Mouse (Mus musculus): Measurements from ENCODE around the gene Rab11fip4. TPM values are rescaled to one million over a fixed set of nuclear protein-coding genes. Genes with fewer than 3 reads are reported as not detected.

The Rab11fip4 gene
- polyA plus RNA-seq (2011; ENCODE audit: insufficient read length, low read depth, missing spikeins) = 0.25 and 0.50 TPM in 2 replicates

DNA sequence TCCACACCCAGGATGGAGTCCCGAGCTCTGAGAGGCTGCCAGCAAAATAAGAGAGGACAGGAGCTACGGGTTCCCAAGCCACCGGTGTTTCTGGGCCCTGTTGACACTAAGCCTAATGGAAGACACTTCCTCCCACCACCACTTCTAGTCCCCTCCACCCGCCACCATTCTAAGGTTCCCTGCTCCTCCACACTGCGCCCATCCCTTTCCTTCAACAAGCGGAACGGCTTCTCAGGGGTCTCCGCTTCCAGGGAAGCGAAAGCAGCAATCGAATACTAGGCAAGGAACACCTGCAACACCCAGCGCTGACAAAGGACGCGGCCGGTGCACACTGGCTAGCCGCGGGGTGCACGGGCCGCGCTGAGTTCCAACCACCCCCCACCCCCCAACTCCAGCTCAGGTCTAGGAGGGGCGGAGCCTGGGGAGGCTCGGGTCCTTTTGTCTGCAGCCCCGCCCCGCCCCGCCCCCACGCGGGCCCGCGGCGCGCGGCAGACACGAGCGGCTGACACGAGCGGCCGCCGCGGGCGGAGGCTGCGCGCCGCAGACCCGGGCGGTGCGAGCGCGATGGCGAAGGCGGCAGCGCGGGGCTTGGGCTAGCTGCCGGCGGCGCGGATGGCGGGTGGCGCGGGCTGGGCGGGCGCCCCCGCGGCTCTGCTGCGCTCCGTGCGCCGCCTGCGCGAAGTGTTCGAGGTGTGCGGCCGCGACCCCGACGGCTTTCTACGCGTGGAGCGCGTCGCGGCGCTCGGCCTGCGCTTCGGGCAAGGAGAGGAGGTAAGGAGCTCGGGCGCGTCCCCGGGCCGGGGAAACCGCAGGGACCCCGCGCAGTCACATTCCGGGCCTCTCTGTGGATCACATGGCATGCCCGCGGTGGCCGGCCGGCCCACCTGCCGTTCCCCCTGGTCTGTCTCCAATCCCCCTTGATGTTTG is at the start of gene Rab11fip4:
Rab11fip4 (plus strand) TSS at position 549 of the 927 bp plus-strand sequence.
- Histone ChIP-seq H3K27ac (ENCODE audit: insufficient read depth, low read length) (no peak within 1 kb of the TSS), H3K4me3 (ENCODE audit: insufficient read depth, low read length) (peak within 1 kb of the TSS; percentile 32), H3K4me1 (ENCODE audit: control insufficient read depth, insufficient read depth, low read length) (no peaks in the 10 kb centered on the region)
- no peak for TF ChIP-seq CTCF (IDR thresholded peaks at IDR 0.05; ENCODE audit: borderline replicate concordance, insufficient read depth, low read length)
- TF ChIP-seq POLR2A (IDR thresholded peaks at IDR 0.05; ENCODE audit: low read depth, low read length) = no peak

DNA sequence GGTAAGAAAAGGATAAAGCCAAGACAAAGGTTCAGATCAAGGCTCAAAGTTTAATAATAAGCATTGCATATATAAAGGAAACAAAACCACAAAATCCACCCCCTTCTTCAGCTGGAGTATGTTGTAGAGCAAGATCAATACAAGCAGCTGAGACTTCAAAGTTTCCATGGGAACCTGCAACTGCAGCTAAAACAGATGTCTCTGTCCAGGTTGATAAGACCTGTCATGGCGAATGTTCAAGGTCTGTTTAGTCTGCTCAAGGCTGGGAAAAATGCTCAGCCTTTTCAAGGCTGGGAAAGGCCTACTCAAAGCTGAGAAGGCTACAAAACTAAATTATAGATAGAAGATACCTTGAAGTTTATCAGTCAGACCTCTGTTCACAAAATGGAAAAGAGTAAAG is 38.4 kb upstream of the Rab11fip4 start:
- Histone ChIP-seq H3K27ac (ENCODE audit: insufficient read depth, low read length) (no peak overlapping the region), H3K4me3 (ENCODE audit: insufficient read depth, low read length) (no peak overlapping the region), H3K4me1 (ENCODE audit: control insufficient read depth, insufficient read depth, low read length) (no peaks in the 10 kb centered on the region)
- TF ChIP-seq POLR2A (IDR thresholded peaks at IDR 0.05; ENCODE audit: low read depth, low read length) (no peak), CTCF (IDR thresholded peaks at IDR 0.05; ENCODE audit: borderline replicate concordance, insufficient read depth, low read length) (no peak)

DNA sequence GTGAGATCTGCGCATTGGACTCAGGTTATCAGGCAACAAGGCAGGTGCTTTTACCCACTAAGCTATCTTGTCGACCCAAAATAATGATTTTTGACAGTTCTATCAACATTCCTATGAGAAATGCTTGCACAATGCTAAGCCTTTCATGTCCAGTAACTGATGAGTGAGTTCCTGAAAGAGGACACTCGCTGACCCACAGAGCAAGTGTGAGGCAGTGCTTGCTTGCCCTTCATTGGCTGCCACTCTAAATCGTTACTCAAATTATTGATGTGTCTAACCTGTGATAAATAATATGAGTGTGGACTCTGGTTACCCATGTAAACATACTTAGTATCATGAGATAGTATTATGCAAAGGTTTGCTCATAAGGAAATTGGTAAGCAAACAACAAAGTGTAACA is 30.5 kb upstream of the Rab11fip4 start:
- Histone ChIP-seq H3K4me3 (ENCODE audit: insufficient read depth, low read length) (no peak overlapping the region), H3K27ac (ENCODE audit: insufficient read depth, low read length) (no peak overlapping the region), H3K4me1 (ENCODE audit: control insufficient read depth, insufficient read depth, low read length) (no peaks in the 10 kb centered on the region)
- no peak for TF ChIP-seq POLR2A (IDR thresholded peaks at IDR 0.05; ENCODE audit: low read depth, low read length)
- no peak for TF ChIP-seq CTCF (IDR thresholded peaks at IDR 0.05; ENCODE audit: borderline replicate concordance, insufficient read depth, low read length)

DNA sequence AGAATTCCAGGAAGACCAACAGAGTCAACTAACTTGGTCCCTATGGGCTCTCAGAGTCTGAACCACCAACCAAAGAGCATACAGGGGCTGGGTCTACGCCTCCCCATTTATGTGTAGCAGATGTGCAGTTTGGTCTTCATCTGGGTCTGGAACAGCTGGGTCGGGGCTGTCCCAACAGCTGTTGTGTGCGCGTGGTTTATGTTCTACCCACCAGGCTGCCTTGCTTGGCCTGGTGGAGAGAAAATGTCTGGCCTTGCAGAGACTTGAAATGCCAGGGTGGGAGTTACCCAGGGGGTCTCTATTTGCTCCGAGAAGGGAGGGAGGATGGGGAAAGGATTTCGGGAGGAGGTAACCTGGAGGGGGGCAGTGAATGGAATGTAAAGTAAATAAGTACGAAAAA is 27.5 kb upstream of the Rab11fip4 start:
- no peak overlapping the region for H3K4me3 ChIP-seq (ENCODE audit: insufficient read depth, low read length)
- TF ChIP-seq POLR2A (IDR thresholded peaks at IDR 0.05; ENCODE audit: low read depth, low read length) (no peak), CTCF (IDR thresholded peaks at IDR 0.05; ENCODE audit: borderline replicate concordance, insufficient read depth, low read length) (no peak)

DNA sequence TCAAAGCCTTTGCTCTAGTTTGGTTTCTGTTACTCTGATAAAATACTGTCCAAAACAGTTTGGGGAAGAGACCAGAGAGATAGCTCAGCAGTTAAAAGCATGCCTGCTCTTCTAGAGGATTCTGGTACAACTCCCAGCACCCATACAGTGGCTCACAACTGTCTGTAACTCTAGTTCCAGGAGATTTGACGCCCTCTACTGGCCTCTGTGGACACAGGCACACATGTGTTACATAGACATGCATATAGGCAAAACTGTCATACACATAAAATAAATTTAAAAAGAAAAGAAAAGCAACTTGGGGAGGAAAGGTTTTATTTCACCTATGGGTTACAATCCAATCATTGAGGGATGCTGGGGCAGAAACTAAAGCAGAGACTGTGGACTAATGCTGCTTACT is 24.1 kb upstream of the Rab11fip4 start:
- Histone ChIP-seq H3K4me1 (ENCODE audit: control insufficient read depth, insufficient read depth, low read length) (no peaks in the 10 kb centered on the region), H3K4me3 (ENCODE audit: insufficient read depth, low read length) (no peak overlapping the region), H3K27ac (ENCODE audit: insufficient read depth, low read length) (no peak overlapping the region)
- TF ChIP-seq POLR2A (IDR thresholded peaks at IDR 0.05; ENCODE audit: low read depth, low read length) (no peak), CTCF (IDR thresholded peaks at IDR 0.05; ENCODE audit: borderline replicate concordance, insufficient read depth, low read length) (no peak)

More for the DNA sequence above, 27.5 kb upstream of the Rab11fip4 start:
- Histone ChIP-seq H3K4me1 (ENCODE audit: control insufficient read depth, insufficient read depth, low read length) (no peaks in the 10 kb centered on the region), H3K27ac (ENCODE audit: insufficient read depth, low read length) (no peak overlapping the region)

DNA sequence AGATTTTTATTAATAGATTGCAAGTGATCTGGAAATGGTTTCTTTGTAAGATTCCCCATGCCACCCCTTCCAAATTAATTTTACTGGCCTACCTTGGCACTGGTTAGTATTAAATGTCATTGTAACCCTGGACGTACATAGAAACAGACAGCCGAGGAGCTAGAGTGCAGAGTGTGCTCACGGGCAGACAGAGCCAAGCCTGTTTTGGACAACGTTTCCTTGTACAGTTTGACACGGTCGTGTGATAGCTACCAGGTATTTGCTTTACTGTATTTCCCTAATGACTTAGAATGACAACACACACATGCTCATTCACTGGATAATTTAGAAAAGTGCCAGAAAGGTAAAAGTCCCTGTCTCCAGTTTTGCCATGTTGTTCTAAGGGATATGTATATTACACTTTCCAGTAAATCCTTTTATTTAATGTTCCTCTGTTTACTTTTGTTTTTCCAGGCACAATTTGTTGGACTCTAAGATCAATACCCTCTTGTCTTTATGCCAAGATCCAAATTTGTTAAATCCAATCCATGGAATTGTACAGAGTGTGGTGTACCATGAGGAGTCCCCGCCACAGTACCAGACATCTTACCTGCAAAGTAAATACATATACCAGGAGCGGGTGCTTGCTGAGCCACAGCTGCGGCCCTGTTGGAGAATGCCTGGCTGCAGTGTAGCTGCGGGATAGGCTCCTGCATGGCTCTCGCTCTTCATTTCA is 22.7 kb upstream of the Rab11fip4 start:
- no peaks in the 10 kb centered on the region for H3K4me1 ChIP-seq (ENCODE audit: control insufficient read depth, insufficient read depth, low read length)
- H3K27ac ChIP-seq (ENCODE audit: insufficient read depth, low read length) = no peak overlapping the region
- TF ChIP-seq CTCF (IDR thresholded peaks at IDR 0.05; ENCODE audit: borderline replicate concordance, insufficient read depth, low read length) (no peak), POLR2A (IDR thresholded peaks at IDR 0.05; ENCODE audit: low read depth, low read length) (no peak)
- no peak overlapping the region for H3K4me3 ChIP-seq (ENCODE audit: insufficient read depth, low read length)

DNA sequence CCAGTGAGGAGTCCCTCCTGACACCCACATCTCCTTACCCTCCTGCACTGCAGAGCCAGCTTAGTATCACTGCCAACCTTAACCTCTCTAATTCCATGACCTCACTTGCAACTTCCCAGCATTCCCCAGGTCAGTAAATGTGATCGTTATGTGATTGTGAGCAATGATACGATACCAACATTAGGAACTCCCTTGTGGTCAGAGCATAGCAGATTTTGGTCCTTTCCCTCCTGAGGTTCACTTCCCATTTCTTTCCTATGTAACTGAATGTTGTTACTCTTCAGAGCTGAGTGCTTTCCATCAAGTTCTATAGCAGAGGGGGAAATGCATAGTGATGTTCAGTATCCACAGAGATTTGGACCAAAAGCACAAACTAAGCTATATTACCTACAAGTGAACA is 20.7 kb upstream of the Rab11fip4 start:
- no peaks in the 10 kb centered on the region for H3K4me1 ChIP-seq (ENCODE audit: control insufficient read depth, insufficient read depth, low read length)
- TF ChIP-seq POLR2A (IDR thresholded peaks at IDR 0.05; ENCODE audit: low read depth, low read length) (no peak), CTCF (IDR thresholded peaks at IDR 0.05; ENCODE audit: borderline replicate concordance, insufficient read depth, low read length) (no peak)
- no peak overlapping the region for H3K4me3 ChIP-seq (ENCODE audit: insufficient read depth, low read length)
- no peak overlapping the region for H3K27ac ChIP-seq (ENCODE audit: insufficient read depth, low read length)

DNA sequence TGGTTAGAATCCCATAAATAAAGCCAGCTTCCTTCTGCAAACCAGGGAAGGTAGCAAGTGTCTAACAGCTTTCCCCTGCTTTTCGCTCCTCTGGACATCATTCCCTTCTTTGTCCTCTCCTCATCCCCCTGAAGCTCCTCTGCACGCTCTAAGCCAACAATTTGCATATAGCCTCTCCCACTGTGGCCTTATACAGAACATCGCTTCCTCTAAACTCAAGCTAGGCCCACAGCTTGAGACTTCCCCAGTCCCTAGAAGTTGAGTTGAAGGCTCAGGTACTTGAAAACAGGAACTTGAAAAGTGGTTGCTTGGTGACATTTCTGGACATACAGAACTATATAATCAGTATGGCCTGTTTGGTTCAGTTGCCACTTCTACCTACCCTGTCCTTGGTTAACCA is 17.2 kb upstream of the Rab11fip4 start:
- H3K4me3 ChIP-seq (ENCODE audit: insufficient read depth, low read length) = no peak overlapping the region
- no peak overlapping the region for H3K27ac ChIP-seq (ENCODE audit: insufficient read depth, low read length)
- no peaks in the 10 kb centered on the region for H3K4me1 ChIP-seq (ENCODE audit: control insufficient read depth, insufficient read depth, low read length)
- no peak for TF ChIP-seq CTCF (IDR thresholded peaks at IDR 0.05; ENCODE audit: borderline replicate concordance, insufficient read depth, low read length)
- no peak for TF ChIP-seq POLR2A (IDR thresholded peaks at IDR 0.05; ENCODE audit: low read depth, low read length)

DNA sequence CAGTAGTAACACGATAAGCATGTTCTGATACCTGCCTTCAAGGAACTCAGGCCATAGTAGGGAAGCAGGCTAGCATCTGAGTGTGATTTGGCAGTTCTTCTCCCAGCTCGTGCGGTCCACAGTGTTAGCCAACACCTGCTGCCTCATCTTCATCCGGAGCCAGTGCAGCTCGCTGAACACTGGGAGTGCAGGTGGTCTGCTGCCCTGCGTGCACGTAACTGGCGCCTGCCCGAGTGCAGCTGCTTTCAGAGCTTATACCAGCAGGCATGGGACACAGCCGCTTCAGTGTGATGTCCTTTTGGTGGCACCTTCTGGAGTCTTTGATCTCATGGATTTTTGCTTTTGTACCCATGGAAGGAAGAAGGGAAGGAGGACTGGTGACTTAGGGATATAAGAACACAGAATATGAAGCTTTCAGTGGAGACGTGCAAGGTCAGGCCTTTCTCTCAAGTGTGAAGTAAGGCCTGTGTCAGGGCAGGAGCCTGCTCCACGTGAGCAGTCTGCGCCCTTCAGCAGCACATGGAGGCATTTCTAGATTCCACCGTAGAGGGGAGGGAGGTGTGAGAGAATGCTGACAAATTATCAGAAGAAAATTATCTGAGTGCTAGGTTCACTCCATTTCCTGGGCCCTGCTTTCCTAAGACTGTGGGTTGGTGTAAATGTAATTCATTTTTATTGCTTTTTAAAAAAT is 15.5 kb upstream of the Rab11fip4 start:
- TF ChIP-seq POLR2A (IDR thresholded peaks at IDR 0.05; ENCODE audit: low read depth, low read length) (no peak), CTCF (IDR thresholded peaks at IDR 0.05; ENCODE audit: borderline replicate concordance, insufficient read depth, low read length) (no peak)
- Histone ChIP-seq H3K4me3 (ENCODE audit: insufficient read depth, low read length) (no peak overlapping the region), H3K4me1 (ENCODE audit: control insufficient read depth, insufficient read depth, low read length) (no peaks in the 10 kb centered on the region), H3K27ac (ENCODE audit: insufficient read depth, low read length) (no peak overlapping the region)

Measured in embryonic fibroblast, embryonic 13.5 days (primary cell).